Mouse (Mus musculus) lung, postnatal 0 days (tissue): ENCODE data around the gene Mgll.

Source experiments
- CTCF ChIP-seq: IDR thresholded peaks from 2 replicates; pipeline ENCODE4 v1.5.1; 2016; ENCODE audit warnings: antibody characterized with exemption, mild to moderate bottlenecking
- EP300 ChIP-seq: IDR thresholded peaks from 2 replicates; pipeline ENCODE4 v1.6.1; 2016; ENCODE audit warnings: antibody characterized with exemption, mild to moderate bottlenecking, control low read depth

DNA sequence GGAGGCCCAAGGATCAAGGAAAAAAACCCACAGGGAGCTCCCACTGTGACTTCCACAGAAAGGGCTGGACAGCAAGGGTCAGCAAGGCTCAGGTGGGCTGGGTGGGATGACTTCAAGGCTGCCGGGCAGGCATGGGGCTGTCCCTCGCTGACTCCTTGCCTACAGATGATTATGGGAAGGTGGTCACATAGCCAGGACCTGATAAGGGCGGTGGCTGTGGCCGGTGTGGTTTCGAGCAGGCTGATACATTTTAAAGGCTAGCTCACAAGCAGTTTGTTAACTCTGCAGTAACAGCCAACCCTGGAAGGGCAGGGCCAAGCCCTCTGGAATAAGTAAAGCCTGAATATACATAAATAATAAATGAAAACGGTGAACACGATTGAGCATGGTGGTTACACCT, 78.8 kb downstream of the Mgll start:
- TF ChIP-seq CTCF (no peak), EP300 (no peak)
